Mouse (Mus musculus) fibroblast of lung, adult 2 months (primary cell): ENCODE results near the gene Trim17.
A peak's percentile ranks its signal among the peaks of the same experiment; 100 is the strongest.
"Not testable (repeated sequence)": the region's sequence is repeated elsewhere in the genome, so short reads cannot be mapped to it uniquely, and the experiment has no call there.

Source experiments
- DNase-seq: peaks from one replicate; pipeline ENCODE4 v3.0.0-alpha.2; 2011; ENCODE audit warnings: low read depth

The Trim17 gene

DNA sequence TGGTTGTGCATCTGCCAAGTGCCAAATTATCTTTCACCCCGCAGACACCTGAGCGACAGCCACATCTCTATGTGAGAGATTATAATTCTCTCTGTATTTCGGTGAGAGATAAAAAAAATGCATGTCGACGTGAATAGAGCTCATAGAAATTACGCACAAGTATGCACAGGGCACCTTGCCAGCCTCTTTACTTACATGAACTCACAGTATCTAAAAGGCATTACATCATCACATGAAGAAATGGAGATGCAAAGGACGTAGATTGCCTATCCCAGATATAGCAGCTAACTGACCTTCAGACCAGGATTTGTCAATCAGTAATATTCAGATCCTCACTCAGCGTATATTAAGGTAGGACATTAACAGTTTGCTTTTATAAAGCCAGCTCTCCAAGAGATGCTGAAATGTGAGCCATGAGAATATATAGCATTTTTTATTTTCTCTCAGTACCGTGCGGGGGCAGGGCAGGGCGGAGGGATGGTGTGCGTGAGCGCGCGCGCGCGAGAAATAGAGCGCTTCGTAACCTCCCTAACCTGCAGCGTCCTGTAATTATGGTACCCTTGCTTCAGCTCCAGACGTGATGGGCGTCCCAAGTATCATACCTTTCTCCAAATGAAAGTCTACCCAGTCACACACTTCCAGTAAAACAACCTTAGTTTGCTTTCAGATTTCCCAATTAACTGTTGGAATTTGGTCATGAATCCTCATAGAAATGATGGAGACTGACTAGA, 6.5 kb upstream of the Trim17 start:
- no peak for DNase-seq

DNA sequence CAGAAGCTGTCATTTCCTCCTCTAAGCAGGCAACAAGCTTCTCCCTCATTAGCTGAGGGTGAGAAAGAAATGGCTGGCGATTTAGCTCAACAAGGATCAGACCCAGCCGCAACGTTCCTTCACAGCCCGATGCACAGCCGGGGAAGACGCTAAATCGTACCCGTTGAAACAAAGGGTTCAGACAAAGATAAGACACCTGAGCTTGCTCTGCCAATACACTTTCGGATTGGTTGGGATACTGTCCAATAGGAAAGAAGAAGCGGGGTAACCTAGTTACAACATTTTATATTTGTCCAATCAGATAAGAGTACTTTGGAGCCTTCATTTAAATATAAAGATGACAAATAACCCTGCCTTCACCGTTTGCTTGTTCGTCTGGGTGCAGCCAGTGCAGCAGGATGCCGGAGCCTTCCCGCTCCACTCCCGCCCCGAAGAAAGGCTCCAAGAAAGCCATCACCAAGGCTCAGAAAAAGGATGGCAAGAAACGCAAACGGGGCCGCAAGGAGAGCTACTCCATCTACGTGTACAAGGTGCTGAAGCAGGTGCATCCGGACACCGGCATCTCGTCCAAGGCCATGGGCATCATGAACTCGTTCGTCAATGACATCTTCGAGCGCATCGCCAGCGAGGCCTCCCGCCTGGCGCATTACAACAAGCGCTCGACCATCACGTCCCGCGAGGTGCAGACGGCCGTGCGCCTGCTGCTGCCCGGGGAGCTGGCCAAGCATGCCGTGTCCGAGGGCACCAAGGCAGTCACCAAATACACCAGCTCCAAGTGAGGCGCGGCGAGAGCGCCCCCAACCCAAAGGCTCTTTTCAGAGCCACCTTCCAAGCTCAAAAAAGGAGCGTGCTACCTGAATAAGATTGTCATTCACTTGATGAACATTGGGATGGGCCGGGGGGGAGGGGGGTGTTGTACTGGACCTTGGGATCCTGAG, 5.7 kb upstream of the Trim17 start, which contains the start of gene Hist3h2ba:
Gene Hist3h2ba, plus strand, starts transcription at position 379 of the 938 bp plus-strand sequence.
- DNase-seq, result no peak

DNA sequence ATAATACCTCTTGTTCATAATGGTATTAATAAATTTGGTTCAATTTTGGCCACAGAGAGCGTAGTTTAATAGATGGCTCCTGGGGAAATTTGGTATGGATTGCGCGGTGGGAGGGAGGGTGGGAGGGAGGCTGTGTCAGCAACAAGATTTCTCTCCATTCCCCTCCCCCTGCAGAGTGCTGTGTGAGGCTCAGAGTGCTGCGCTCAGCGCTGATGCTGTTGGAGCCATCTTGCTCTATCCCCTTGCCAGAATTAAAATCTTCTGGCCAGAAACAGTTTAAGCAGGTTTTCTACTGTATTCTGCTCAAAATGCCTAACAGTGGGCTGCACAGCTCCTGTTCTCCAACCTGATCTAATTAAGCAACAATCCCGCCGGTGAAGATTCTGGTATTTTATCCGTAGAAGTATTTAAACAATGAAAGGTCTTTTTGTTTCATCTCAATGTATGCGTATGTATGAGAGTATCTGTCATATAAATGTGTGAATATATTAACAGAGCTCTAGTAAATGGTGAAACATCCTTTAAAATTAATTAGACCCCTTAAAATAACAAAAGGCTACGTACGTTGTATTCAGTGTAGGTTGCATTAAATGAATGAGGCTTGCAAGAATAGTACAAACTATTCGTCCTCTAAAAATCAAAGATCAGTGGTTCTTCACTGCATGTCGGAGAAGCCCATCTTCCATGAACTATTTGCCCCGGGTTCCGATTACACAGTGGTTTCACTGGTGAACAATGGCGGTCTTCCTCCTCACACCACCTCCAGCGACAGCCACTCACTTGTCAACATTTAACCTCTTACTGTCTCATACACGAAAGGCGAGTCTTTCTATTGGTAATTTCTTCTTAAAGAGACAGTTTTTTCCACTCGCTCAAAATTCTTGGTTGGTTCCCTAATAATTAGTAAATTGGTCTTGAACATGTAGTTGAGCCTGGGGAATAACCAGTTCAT, 4.7 kb upstream of the Trim17 start:
- no peak for DNase-seq

DNA sequence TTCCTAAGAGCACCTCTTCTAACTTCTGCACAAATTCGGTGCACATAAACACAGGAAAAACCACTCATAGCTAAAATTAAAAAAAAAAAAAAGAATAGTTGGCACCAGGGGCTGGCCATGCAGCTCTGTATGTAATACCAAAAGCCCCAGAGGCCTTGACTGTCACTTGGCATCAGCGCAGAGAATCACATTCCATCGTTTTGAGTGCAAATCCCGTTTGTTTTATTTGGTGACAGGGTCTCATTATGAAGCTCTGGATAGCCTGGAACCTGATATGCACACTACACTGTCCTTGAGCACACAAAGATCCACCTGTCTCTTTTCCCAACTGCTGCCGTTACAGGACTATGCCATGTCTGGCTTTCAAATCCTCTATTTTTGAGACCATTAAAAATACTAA, 3.3 kb upstream of the Trim17 start:
- DNase-seq, result no peak

DNA sequence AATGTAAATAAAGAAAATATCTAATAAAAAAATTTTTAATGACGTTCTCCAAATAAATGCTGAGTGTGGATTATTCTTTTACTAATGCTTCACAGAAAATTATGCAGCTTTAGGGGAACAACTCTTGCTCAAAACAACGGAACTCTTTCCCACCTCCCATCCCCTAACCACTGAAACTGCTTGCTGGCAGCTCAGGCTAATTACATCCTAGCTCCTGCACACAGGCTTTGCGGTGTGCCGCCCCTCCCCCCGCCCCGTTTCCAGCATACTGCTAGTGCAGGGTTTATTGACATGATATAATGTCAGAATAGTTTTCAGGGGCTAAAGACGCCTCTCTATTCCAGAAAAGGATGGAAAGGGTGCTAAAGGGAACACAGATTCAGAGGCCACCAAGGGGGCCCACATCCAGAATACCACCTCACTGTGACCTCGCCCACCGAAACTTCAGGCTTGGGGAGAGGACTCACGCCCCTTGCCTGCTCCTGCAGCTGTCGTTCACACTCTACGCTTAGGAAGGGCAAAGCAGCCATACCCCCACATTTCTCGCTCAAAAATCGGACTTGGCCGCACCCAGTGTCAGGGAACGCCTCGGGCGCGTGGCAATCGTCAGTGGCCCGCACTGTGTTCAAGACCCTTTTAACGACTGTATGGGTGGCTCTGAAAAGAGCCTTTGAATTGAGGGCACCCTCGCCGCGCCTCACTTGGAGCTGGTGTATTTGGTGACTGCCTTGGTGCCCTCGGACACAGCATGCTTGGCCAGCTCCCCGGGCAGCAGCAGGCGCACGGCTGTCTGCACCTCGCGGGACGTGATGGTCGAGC, 925 bp upstream of the Trim17 start:
- no peak for DNase-seq

DNA sequence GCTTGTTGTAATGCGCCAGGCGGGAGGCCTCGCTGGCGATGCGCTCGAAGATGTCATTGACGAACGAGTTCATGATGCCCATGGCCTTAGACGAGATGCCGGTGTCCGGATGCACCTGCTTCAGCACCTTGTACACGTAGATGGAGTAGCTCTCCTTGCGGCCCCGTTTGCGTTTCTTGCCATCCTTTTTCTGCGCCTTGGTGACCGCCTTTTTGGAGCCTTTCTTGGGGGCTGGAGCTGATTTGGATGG, 390 bp upstream of the Trim17 start:
- DNase-seq, result not testable (repeated sequence)

DNA sequence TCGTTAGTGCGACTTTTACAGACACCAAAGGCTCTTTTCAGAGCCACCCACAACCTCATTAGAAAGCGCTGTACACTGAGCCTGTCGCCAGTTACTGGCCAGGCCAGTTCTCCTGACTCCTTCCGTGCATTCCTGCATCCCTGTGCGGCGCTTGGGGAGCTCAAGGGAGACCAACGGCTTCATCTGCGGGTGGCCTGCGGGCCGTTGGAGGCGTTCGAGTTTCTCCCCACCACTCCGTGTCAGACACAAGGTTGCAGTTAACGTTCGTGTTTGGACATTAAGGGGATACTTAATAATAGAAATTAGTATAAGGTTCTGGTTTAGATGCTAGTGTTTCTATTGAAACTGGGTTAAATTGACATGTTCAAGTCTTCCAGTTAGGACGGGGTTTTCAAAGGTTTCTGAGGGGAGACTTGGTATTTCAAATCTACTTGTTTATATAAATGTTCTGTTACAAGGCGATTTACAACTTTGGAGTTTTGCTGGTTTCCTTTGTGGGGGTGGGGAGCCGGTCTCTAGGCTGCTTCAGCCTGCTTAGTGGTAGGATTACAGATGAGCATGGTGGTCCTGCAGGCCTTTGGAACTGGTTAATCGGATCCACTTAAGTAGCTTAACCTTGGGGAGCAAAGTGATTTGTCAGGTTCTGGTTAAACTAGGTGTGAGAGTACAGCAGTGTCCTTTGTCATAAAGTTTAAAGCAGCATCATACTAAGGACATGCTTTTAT, 820 bp downstream of the Trim17 start:
- DNase-seq, result no peak

DNA sequence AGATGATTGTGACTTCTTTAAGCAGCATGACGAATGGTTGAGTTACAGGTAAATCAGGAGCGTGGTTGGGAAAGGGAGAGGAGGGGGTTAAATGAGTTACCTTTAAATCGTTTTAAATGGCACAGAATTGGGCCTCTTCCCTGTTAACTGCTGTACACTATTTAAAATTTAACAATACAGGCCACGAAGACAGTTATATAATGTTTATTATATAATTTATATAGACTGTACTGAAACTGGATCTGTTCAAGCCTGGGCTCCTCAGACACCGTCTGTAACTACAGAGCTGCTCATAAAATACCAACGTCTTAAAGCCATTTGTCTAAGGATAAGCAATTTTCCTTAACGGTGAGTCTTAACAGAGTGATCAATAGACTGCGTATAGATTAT, 1.4 kb downstream of the Trim17 start:
- DNase-seq, result no peak

DNA sequence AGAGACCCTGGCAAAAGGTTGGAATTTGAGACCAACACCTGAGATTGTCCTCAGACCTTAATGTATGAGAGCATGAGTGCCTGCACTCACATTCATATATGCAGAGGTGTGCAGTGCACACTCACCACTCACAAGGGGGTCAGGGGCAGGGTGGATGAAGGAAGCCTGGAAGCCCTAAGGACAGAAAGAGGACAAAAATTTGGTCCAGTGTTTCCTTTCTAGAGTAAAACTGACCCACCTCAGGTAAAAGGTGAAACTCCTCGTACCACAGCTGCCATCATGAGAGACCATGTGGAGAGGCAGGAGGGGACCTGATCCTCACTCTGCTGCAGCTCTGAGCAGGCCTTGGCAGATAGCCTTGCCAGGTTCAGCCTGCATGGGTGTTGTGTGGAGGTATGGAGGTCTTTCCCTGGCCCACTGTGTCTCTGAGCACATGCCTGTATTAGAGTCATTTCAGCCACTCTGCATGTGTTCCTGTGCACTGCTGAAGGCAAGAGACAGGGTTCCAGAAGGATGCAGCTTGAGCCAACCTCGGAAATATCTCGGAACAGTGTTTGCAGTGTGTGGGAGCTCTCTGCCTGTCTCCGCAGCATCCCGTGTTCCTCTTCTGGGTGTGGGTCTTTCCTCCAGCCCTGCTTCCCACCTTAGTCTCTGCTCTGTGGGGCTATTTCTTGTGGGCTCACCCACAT, 2.9 kb downstream of the Trim17 start:
- no peak for DNase-seq

DNA sequence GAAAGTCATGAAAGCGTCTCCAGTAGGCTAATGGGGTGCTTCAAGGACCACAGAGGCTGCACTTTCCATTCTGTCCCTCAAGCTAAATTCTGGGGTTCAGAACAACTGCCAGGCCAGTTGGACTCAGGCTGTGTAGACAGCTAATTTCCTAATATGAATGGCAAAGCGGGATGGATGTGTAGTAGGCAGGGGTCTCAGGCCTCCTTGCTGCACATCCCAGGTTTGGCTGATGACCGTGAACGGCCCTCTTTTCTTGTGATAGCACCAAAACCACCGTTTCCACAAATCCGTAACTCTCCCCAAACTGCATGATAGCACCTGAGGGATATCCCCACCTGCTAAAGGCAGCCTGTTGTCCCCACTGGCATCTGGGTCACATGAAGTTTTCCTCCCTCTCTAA, 4.1 kb downstream of the Trim17 start:
- DNase-seq, result no peak

DNA sequence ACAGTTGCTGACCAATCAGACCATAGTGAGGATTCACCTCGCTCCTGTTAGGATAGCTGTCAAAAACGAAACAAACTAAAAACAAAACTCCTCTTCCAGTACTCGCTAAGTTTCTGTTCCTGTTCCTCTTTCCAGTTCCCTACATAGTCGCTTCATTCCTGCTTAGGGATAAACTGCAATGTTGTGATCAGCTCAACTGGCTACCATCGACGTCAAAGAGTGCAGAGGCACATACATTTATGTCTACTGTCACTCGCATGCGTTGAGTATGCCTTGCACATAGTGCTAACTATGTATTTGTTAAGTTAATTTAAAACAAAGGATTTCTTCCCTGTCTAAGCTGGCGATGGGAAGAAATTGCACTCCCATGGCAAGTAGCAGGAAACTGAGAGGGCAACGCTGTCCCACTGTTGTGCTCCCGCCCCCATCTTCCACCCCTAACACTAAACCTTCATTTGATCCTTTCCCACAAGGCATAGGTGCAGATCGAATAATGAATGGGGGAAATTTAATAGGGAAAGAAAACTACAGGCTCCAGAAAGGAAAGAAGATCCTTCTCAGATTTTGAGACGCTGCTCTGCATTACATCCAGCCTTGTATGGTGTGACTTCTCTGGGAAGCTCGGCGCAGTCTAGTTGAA, 4.8 kb downstream of the Trim17 start:
- no peak for DNase-seq

DNA sequence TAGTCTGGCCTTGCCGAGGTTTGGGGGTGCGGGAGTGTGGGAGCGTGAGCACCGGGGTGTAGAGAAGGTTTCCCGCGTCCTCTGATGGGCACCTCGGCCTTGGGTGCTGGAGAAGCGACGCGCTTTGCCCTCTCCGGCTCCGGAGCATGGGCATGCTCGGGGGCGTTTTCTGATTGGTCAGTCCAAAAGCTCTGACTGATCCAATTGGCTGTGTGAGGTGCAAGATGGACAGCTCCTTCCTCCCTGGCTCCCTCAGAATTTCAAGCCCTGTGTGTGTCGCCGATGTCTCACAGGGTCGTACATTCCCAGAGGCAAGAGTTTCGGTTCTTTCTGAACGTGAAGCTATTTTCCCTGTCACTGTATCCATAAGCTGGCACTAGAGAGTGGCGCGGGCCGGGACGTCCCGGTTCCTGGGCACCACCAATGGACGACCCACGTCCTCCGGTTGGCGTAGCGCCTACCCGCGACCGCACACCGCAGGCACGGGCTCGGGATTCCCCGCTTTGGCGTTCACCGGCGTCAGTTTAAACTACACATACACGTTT, 5.5 kb downstream of the Trim17 start:
- DNase-seq, result peak; percentile 71

DNA sequence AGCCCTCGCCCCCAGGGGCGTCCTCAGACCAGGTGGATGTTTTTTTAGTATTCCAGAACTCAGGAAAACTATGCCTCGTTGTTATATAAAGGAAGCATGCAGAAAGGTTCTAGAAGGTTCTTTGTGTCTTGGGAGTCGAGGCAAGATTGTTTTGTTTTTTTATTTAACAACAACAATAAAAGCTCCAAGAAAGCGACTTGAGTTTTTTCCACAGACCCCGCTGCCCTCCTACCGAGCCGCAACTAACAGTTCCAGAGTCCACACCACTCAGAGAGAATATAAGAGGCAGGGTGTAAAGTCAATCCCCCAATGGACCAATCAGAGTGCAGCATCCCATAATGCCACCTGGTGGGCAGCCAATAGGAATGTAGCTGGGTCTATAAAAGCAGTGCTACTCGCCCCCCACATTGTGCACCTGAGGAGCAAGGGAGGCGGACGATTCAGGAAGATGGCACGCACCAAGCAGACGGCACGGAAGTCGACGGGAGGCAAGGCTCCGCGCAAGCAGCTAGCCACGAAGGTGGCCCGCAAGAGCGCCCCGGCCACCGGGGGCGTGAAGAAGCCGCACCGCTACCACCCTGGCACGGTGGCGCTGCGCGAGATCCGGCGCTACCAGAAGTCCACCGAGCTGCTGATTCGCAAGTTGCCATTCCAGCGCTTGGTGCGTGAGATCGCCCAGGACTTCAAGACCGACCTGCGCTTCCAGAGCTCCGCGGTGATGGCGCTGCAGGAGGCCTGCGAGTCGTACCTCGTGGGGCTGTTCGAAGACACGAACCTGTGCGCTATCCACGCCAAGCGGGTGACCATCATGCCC, 7.1 kb downstream of the Trim17 start:
- DNase-seq, result no peak

DNA sequence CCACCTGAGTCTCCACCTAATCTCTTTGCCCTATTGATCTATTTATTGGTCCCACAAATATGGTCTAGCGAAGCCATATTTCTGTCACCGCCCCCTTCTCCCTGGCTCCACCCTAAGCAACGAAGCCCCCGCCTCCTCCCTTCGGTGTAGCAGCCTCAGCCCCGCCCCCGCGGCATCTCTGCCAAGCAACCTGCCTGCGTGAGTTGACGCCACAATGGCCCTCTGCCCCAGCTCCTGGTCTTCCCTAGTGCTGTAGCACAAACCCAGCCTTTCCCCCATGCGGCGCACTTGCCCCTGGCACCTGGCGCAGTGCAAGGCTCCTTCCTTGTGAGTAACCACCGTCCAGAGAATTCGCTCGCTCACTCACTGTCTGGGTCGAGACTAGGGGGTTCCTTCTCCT, 9.1 kb downstream of the Trim17 start:
- no peak for DNase-seq

DNA sequence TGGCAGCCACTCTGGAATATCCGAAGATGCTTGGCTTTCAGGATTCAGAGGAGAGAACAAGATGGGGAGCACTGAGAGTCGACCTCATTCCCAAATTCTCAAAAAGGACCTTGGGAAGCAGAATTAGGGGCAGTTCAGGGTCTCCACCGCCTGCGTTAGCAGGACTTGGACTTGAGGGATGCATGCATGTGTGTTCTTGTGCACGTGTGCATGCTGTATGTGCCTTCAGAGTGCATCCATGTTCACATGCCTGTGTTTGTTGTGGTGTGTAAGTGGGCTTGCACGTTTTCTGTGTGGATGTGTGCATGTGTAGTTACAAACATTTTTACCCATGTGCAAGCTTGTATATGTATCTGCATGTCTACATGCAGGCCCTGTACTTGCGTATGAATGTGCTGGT, 9.7 kb downstream of the Trim17 start:
- DNase-seq, result no peak

DNA sequence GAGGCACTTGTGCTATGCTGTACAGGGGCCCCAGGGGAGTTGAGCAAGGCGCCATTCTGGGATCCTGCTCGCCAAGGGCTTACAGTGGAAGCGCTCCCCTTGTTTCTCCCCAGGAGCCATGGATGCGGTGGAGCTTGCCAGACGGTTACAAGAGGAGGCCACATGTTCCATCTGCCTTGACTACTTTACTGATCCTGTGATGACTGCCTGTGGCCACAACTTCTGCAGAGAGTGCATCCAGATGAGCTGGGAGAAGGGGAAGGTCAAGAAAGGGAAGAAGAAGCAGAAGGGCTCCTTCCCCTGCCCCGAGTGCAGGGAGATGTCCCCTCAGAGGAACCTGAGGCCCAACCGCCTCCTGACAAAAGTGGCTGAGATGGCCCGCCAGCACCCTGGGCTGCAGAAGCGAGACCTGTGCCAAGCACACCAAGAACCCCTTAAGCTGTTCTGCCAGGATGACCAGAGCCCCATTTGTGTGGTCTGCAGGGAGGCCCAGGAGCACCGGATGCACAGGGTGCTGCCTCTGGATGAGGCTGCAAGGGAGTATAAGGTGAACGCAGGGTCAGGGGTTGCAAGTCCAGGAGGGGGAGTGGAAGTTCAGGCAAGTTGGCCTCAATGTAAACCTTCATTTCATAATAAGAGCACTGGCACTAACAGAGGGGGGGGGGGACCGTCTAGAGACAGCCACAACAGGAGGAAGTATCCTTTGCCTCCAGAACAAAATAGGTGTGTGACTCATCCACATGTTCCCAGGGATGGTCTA, 10.7 kb downstream of the Trim17 start:
- no peak for DNase-seq

DNA sequence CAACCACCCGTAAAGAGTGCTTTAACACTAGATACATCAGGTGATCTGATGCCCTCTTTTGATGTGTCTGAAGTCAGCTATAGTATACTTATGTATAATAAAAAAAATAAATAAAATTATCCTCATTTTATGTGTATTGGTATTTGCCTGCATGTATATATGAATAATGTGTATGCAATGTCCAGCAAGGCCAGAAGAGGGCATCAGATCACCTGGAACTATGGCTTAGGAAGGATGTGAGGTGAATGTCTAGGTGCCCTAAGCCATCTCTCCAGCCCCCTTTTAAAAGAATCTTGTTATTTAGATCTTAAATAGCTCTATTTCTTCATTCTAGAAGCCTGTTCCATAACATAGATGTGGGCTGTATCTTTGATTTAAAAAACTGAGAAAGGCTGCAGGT, 12.9 kb downstream of the Trim17 start:
- no peak for DNase-seq

DNA sequence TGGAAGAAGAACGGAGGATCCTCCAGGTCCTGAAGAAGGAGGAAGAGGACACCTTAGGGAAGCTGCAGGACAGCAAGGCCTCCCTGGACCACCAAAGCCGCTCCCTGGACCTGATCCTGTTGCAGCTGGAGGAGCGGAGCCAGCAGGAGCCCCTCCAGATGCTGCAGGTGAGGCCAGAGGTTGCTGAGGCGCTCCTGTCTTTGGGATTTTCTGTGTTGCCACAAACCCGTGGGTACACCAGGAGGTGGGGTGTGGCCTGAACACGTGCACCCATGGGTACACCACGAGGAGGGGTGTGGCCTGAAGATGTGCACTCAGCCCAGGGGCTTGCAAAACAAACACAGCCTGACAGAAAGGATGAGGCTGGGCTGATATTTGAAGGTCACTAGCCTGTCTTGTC, 14.1 kb downstream of the Trim17 start:
- no peak for DNase-seq
